Mouse (Mus musculus): ENCODE measurements around the gene Gpcpd1. TPM values are rescaled to one million over a fixed set of nuclear protein-coding genes. Genes with fewer than 3 reads are reported as not detected.
A peak's percentile ranks its signal among the peaks of the same experiment; 100 is the strongest.

Gene Gpcpd1
- not detected in 2 replicates for polyA plus RNA-seq (2012; ENCODE audit: insufficient read depth, insufficient read length, low replicate concordance, missing spikeins)

DNA sequence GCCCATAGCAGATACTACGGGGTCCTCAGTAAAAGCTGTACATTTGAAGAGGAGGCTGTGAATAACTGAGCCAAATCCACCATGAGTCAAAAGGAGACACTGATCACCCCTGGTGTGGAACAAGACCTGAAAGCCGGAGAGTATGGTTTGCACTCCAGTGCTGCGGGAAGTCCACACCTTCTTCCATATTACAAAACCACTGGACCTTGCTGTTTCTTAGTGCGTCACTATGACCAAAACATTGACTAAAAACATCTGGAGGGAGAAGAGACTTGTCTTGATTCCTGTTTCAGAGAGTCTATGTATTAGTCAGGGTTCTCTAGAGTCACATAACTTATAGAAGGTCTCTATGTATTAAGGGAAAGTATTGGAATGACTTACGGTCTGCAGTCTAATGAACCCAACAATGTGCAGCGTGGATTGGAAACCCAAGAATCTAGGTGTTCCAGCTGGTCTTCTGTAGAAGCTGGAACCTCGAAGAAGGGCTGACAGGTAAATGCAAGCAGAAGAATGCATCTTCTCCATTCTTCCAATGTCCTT, at the start of gene Gpcpd1:
TSS of gene Gpcpd1 (minus strand) at position 490 of the 540 bp plus-strand sequence.
- TF ChIP-seq POLR2A (IDR thresholded peaks at IDR 0.05; ENCODE audit: insufficient read depth, low read depth, low read length): no peak
- no peak for TF ChIP-seq CTCF (IDR thresholded peaks at IDR 0.05; ENCODE audit: insufficient read depth, low read depth, low read length)
- Histone ChIP-seq H3K4me1 (ENCODE audit: control insufficient read depth, insufficient read depth, low read length) (peaks cover 2% of the 10 kb centered on the region; the same call in 1 of the 2 replicates), H3K4me3 (ENCODE audit: insufficient read depth, low read depth, low read length) (no peak within 1 kb of the TSS), H3K27ac (ENCODE audit: insufficient read depth, low read depth, low read length) (no peak within 1 kb of the TSS)
- WGBS: 96% methylated on average over 7 of the region's 7 CpGs

DNA sequence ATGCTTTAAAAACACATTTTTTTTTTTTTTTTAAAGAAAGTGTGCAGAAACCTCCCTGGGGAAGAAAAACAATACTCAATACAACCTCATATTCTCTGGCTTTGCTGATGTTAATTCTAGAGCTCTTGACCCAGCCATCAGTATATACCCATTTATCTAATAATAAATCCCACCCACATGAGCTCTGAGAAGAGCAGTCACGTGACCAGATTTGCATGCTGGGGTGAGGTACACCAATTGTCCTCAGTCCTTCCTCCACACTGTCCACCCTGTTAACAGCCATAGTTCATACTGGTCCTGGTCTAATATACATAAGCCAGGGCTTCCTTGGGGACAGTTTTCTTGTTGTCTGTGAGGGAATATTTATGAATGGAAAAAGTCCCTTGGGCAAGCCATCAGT, 49.0 kb upstream of the Gpcpd1 start:
- 87% methylated on average over 1 of the region's 1 CpGs for WGBS
- Histone ChIP-seq H3K4me3 (ENCODE audit: insufficient read depth, low read depth, low read length) (no peak overlapping the region), H3K4me1 (ENCODE audit: control insufficient read depth, insufficient read depth, low read length) (no peaks in the 10 kb centered on the region), H3K27ac (ENCODE audit: insufficient read depth, low read depth, low read length) (no peak overlapping the region)
- no peak for TF ChIP-seq POLR2A (IDR thresholded peaks at IDR 0.05; ENCODE audit: insufficient read depth, low read depth, low read length)
- TF ChIP-seq CTCF (IDR thresholded peaks at IDR 0.05; ENCODE audit: insufficient read depth, low read depth, low read length): no peak

DNA sequence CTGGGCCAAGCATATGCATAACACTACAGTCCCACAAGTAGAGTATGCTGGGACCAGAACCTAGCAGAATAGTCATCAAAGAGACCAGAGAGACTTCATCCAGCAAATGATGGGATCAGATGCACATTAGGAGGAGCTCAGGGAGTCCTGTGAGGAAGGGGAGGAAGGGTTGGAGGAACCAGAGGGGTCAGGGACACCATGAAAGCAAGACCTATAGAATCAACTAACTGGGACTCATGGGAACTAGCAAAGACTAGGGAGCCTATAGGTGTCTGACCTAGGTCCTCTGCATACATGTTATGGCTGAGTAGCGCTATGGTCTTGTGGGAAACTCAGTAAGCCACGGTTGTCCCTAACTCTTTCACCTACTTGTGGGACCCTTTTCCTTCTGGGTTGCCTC, 41.1 kb upstream of the Gpcpd1 start:
- WGBS: 100% methylated on average over 2 of the region's 2 CpGs
- no peak for TF ChIP-seq CTCF (IDR thresholded peaks at IDR 0.05; ENCODE audit: insufficient read depth, low read depth, low read length)
- no peak for TF ChIP-seq POLR2A (IDR thresholded peaks at IDR 0.05; ENCODE audit: insufficient read depth, low read depth, low read length)
- no peaks in the 10 kb centered on the region for H3K4me1 ChIP-seq (ENCODE audit: control insufficient read depth, insufficient read depth, low read length)
- no peak overlapping the region for H3K27ac ChIP-seq (ENCODE audit: insufficient read depth, low read depth, low read length)
- no peak overlapping the region for H3K4me3 ChIP-seq (ENCODE audit: insufficient read depth, low read depth, low read length)

DNA sequence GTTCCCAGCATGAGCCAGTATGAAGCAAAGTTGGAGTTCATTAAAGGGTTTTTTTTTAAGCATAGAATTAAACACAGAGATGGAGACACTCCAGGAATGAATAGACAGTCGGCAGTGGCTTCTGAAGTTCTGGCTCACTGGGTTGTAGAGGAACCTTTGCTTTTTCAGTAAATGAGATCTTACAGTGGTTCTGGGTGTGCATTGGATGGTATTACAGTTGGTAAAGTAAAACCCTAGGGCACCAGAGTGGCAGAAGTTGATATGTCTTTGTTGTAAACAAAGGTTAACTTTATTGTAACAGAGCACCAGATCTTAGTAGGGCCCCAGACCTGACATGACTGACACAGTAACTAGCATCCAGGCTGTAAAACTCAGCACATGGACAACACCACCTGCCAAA, 35.6 kb upstream of the Gpcpd1 start:
- H3K4me1 ChIP-seq (ENCODE audit: control insufficient read depth, insufficient read depth, low read length): no peaks in the 10 kb centered on the region
- no peak overlapping the region for H3K27ac ChIP-seq (ENCODE audit: insufficient read depth, low read depth, low read length)
- WGBS: 52% methylated on average over 1 of the region's 1 CpGs
- no peak overlapping the region for H3K4me3 ChIP-seq (ENCODE audit: insufficient read depth, low read depth, low read length)
- TF ChIP-seq CTCF (IDR thresholded peaks at IDR 0.05; ENCODE audit: insufficient read depth, low read depth, low read length) (no peak), POLR2A (IDR thresholded peaks at IDR 0.05; ENCODE audit: insufficient read depth, low read depth, low read length) (no peak)

DNA sequence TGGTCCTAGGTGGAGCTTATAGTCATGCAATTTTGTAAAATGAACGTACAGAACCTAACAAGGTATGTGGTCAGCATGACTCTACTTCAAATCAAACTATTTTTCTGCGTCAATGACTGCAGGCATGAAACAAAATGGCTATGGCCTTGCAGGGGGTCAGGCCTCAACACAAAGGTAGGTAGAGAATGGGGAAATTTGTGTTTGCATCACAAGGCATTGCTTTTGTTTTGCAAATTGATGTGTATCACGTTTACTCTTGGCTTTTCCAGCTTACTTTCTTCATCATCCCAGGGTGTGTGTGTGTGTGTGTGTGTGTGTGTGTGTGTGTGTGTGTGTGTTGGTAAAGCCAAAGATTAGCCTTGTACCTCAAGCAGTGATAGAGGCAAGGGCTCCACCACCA, 30.2 kb upstream of the Gpcpd1 start:
- no peaks in the 10 kb centered on the region for H3K4me1 ChIP-seq (ENCODE audit: control insufficient read depth, insufficient read depth, low read length)
- H3K4me3 ChIP-seq (ENCODE audit: insufficient read depth, low read depth, low read length): no peak overlapping the region
- TF ChIP-seq CTCF (IDR thresholded peaks at IDR 0.05; ENCODE audit: insufficient read depth, low read depth, low read length): no peak
- no peak for TF ChIP-seq POLR2A (IDR thresholded peaks at IDR 0.05; ENCODE audit: insufficient read depth, low read depth, low read length)
- H3K27ac ChIP-seq (ENCODE audit: insufficient read depth, low read depth, low read length): no peak overlapping the region
- WGBS: 69% methylated on average over 3 of the region's 3 CpGs

DNA sequence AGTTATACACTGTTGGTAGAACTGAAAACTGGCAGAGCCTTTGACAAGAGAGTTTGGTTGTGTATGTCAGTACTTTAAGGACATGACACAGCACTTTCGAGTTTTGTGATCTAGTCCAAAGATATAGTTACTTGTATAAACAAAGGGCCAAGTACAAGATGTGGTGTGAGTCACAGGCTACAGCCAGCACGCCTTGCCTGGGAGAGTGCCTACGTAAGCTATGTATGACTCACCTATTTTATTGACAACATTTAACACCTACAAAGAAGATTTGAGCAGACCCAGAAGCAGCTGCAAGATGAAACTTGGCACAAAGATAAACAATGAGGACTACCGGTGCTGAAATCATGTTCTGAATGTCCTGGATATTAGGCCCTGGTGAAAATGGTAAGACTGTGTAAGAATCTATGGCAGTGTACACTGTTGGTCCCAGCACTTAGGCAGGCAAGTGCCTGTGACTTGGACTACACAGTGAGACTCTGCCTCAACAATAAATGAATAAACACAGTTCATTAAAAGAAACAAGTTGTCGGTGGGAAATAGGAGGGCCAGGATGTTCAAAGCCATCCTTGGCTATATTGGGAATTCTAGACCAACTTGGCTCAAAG, 26.2 kb upstream of the Gpcpd1 start:
- Histone ChIP-seq H3K4me3 (ENCODE audit: insufficient read depth, low read depth, low read length) (no peak overlapping the region), H3K27ac (ENCODE audit: insufficient read depth, low read depth, low read length) (peak overlapping the region; percentile 56), H3K4me1 (ENCODE audit: control insufficient read depth, insufficient read depth, low read length) (no peaks in the 10 kb centered on the region)
- WGBS: 30% methylated on average over 5 of the region's 5 CpGs
- no peak for TF ChIP-seq POLR2A (IDR thresholded peaks at IDR 0.05; ENCODE audit: insufficient read depth, low read depth, low read length)
- TF ChIP-seq CTCF (IDR thresholded peaks at IDR 0.05; ENCODE audit: insufficient read depth, low read depth, low read length): no peak

DNA sequence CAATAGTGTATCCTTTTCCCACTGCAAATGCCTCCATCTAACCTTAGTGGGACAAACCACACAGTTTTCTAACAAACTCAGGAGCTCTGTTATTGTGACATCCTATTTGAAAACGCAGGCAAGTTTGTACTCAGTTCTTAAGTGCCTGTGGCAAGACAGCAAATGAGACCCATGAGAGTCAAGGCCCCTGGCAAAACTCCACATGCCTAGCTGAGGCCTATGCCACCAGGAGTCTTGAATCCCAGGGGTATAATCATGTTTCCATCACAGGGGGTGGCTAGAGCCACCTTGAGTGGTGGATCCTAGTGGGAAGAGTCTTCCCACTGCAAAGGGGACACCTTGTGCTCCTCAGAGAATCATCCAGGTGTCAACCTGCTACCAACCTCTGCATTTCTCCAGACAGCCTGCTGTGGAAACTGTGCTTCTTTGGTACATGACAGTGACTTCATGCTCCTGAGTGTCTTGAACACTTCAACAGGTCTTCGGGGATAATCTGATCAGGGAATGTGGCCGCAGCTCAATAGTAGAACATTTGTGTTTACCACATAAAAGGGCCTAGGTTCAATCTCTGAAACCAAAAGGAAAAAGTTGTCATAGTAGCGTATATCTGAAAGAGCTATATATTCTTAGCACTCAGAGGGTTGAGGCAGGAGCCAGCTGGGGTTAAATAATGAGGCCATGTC, 24.2 kb upstream of the Gpcpd1 start:
- Histone ChIP-seq H3K27ac (ENCODE audit: insufficient read depth, low read depth, low read length) (no peak overlapping the region), H3K4me1 (ENCODE audit: control insufficient read depth, insufficient read depth, low read length) (peaks cover 12% of the 10 kb centered on the region), H3K4me3 (ENCODE audit: insufficient read depth, low read depth, low read length) (no peak overlapping the region)
- WGBS: 88% methylated on average over 4 of the region's 4 CpGs
- TF ChIP-seq CTCF (IDR thresholded peaks at IDR 0.05; ENCODE audit: insufficient read depth, low read depth, low read length) (no peak), POLR2A (IDR thresholded peaks at IDR 0.05; ENCODE audit: insufficient read depth, low read depth, low read length) (no peak)

DNA sequence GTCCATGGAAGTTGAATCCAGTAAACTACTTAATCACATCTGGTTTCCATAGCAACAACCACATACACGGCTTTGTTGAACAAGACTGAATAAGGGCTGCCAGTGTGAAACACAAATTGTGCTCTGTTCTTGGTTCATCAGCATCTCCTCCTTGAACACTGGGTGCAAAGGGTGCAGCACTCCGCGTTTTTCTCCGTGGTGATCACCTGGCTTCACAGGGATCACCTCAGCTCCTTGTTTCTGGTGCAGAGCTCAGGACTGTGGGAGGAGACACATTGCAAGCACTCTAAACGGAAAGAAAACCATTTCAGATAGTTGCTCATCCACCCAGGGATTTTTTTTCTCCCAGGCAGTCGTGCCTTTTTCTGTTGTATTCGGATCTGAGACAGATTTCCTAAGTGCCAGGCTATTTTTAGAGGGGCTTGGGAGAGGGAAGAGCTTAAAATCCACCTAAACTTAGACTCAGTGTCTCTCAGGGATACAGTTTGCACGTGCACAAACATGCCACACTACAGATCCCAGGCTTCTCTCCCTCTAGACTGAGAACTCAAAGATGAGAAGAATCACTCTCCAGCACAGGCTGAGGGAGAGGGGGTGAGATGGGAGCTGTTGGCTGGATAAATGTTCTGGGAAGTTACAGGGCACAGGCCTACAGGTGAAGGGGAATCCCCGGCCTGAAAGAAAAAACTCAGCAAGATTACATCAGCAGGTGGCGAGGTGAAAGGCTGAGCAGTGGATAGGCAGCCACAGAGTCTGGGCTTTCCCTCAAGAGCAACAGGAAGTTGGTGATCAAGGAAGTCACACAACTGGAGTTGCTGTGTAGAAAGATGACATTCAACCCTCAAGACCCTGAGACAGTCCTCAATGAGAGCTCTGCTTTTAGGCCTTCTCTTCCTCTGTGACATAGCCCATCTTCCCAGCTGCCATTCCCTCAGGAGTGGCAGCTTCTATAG, 19.9 kb upstream of the Gpcpd1 start:
- Histone ChIP-seq H3K4me1 (ENCODE audit: control insufficient read depth, insufficient read depth, low read length) (peaks cover 12% of the 10 kb centered on the region), H3K4me3 (ENCODE audit: insufficient read depth, low read depth, low read length) (peak overlapping the region; percentile 17), H3K27ac (ENCODE audit: insufficient read depth, low read depth, low read length) (peak overlapping the region; percentile 96)
- TF ChIP-seq CTCF (IDR thresholded peaks at IDR 0.05; ENCODE audit: insufficient read depth, low read depth, low read length): no peak
- TF ChIP-seq POLR2A (IDR thresholded peaks at IDR 0.05; ENCODE audit: insufficient read depth, low read depth, low read length): no peak
- 13% methylated on average over 10 of the region's 10 CpGs for WGBS
